Mouse (Mus musculus) hindbrain, embryonic 13.5 days (tissue): Measurements from ENCODE around the gene Diras2. TPM values are rescaled to one million over a fixed set of nuclear protein-coding genes. Genes with fewer than 3 reads are reported as not detected.

ENCODE experiments used
- ATAC-seq: fragments of 200-750 bp; cut with Nextera tagmentation; 2 replicates; pipeline ENCODE4 v1.8.0; 2017; ENCODE audit warnings: moderate TSS enrichment; ENCODE audit not compliant: low FRiP score
- H3K27ac ChIP-seq: fragments of 300-500 bp; sonication (generic); 2 replicates; pipeline ENCODE4 v1.5.1; 2015; ENCODE audit warnings: inconsistent platforms, mild to moderate bottlenecking, moderate library complexity
- H3K27me3 ChIP-seq: fragments of 300-500 bp; sonication (generic); 2 replicates; pipeline ENCODE4 v1.6.1; 2015; ENCODE audit warnings: mild to moderate bottlenecking, inconsistent platforms
- H3K36me3 ChIP-seq: fragments of 300-500 bp; sonication (generic); 2 replicates; pipeline ENCODE4 v1.6.1; 2015; ENCODE audit warnings: mild to moderate bottlenecking, inconsistent platforms
- H3K4me1 ChIP-seq: fragments of 300-500 bp; sonication (generic); replicated peaks from 2 replicates; pipeline ENCODE4 v1.6.1; 2015; ENCODE audit warnings: inconsistent platforms
- H3K4me2 ChIP-seq: fragments of 300-500 bp; sonication (generic); 2 replicates; pipeline ENCODE4 v1.6.1; 2015; ENCODE audit warnings: inconsistent platforms, mild to moderate bottlenecking, moderate library complexity
- H3K4me3 ChIP-seq: fragments of 300-500 bp; sonication (generic); 2 replicates; pipeline ENCODE4 v1.5.1; 2015; ENCODE audit warnings: mild to moderate bottlenecking, inconsistent platforms
- H3K9ac ChIP-seq: fragments of 300-500 bp; sonication (generic); 2 replicates; pipeline ENCODE4 v1.6.1; 2015; ENCODE audit warnings: mild to moderate bottlenecking, inconsistent platforms
- H3K9me3 ChIP-seq: fragments of 300-500 bp; sonication (generic); 2 replicates; pipeline ENCODE4 v1.6.1; 2016; ENCODE audit warnings: inconsistent platforms
- WGBS: fragments of 180-500 bp; shearing (Covaris S2); methylation state at CpG from one replicate; pipeline ENCODE4 v1.1.7; 2015; 5-methylcytosine and 5-hydroxymethylcytosine counted together
- polyA plus RNA-seq: library from polyadenylated mRNA; unstranded; fragments of >200 nt; fragmentation: Nextera tagmentation; extraction: Ambion mirVana; gene quantifications from 2 replicates; pipeline ENCODE4 v1.2.1, GENCODE M21; 2015

Diras2 gene
- 2.5 and 2.9 TPM in 2 replicates for polyA plus RNA-seq

DNA sequence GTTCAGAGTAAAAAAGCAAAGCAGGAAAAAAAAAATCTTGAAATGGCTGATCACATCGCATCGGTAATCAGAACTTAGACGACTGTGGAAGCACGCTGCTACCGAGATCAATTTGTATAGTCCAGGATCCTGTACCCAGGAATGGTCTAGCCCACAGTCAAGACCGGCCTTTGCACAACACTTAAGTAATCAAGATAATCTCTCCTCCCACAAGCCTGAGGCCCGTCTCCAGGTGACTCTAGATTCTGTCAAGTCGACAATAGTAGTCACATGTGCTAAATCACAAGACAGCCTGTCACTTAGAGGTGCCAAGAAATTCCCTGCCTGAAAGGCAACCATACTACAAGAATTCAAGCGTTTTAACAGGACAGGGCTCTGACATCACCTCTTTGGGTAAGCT is at the start of gene Diras2:
Gene Diras2 (minus strand): TSS at position 159 of the 400 bp plus-strand sequence.
- ATAC-seq = no peak
- peak within 1 kb of the TSS; percentile 55 for H3K4me3 ChIP-seq
- H3K9me3 ChIP-seq = no peaks in the 10 kb centered on the region
- H3K9ac ChIP-seq = peak within 1 kb of the TSS; percentile 81
- 54% methylated on average over 9 of the region's 9 CpGs for WGBS
- peaks cover 25% of the 10 kb centered on the region; the same call in 1 of the 2 replicates for H3K27me3 ChIP-seq
- no peaks in the 10 kb centered on the region for H3K36me3 ChIP-seq
- peak within 1 kb of the TSS; percentile 90 for H3K27ac ChIP-seq
- peaks cover 22% of the 10 kb centered on the region for H3K4me1 ChIP-seq
- H3K4me2 ChIP-seq = peak within 1 kb of the TSS; percentile 87

DNA sequence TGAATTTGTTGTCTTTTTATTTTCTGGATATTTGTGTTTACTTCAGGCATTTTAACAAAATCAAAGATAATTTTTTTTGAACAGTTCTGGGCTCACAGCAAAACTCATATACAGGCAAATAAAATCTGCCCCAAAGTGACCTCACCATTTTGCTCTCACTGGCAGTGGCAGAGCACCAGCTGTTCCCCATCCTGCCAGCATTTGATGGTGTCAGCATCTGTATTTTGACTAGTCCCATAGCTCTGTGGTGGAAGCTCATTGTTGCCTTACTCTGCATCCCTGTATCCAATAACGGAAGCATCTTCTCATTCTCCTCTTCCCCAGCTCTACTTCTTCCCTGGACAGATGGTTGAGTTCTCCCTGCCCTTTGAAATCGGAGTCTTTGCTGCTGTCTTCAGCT is 47.7 kb upstream of the Diras2 start:
- H3K27me3 ChIP-seq = peaks cover 19% of the 10 kb centered on the region

DNA sequence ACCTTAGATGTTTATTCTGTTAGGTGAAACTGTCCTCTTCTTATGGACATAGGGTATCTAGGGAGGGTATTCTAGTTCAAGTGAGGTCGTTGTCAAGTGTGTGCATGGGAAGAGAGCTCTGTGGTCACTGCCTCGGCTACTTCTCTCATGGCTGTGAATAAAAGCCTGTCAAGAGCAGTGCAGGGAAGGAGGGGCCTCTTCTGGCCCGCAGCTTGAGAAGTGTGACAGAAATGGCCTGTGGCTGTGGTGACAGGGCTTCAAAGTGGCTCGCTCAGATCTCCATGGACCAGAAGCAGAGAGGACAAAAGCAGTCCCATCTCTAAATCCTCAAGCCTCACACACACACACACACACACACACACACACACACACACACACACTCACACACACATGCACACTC is 46.9 kb upstream of the Diras2 start:
- 34% methylated on average over 4 of the region's 4 CpGs for WGBS
- Histone ChIP-seq H3K9me3 (no peaks in the 10 kb centered on the region), H3K4me2 (no peak overlapping the region), H3K4me3 (no peak overlapping the region), H3K4me1 (peaks cover 3% of the 10 kb centered on the region), H3K27me3 (peaks cover 11% of the 10 kb centered on the region), H3K9ac (no peak overlapping the region), H3K36me3 (no peaks in the 10 kb centered on the region), H3K27ac (no peak overlapping the region)
- ATAC-seq = no peak

More for the DNA sequence above, 47.7 kb upstream of the Diras2 start:
- H3K36me3 ChIP-seq = no peaks in the 10 kb centered on the region
- no peak overlapping the region for H3K27ac ChIP-seq
- H3K9ac ChIP-seq = no peak overlapping the region
- H3K4me2 ChIP-seq = no peak overlapping the region
- no peak for ATAC-seq
- H3K9me3 ChIP-seq = no peaks in the 10 kb centered on the region
- H3K4me3 ChIP-seq = no peak overlapping the region
- H3K4me1 ChIP-seq = peaks cover 9% of the 10 kb centered on the region
- WGBS = 72% methylated on average over 2 of the region's 2 CpGs

DNA sequence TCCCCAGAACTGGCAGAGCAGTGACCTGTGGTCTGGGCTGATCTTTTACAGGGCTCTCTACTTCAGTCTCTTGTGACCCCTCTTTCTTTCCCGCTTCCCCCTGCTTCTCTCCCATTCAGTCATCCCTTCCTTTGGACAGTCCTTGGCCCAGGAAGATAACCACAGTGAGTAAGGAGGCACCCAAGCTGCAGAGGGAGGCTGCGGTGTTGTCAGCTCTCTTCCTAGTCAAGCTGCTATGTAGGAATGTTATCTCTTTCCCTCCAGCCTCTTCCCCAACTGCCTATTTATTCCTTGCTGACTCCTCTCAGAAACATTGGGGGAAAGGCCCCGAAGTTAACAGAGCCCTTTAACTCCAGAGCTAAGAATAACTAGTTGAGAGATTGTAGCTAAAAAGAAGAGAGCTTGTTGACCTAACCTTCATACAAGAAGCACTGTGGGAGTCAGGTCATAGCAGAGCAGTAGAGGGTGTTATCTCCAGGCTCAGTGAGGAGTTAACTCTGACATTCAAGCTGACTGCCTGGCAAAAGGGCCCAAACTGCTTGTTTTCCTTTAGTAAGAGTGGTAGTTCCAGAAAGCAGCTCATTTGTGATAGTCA is 46.3 kb upstream of the Diras2 start:
- Histone ChIP-seq H3K27ac (no peak overlapping the region), H3K9me3 (no peaks in the 10 kb centered on the region), H3K36me3 (no peaks in the 10 kb centered on the region), H3K4me3 (no peak overlapping the region), H3K9ac (no peak overlapping the region), H3K4me2 (no peak overlapping the region), H3K4me1 (no peaks in the 10 kb centered on the region; the same call in 1 of the 2 replicates), H3K27me3 (peaks cover 6% of the 10 kb centered on the region)
- 80% methylated on average over 3 of the region's 3 CpGs for WGBS
- ATAC-seq = no peak

DNA sequence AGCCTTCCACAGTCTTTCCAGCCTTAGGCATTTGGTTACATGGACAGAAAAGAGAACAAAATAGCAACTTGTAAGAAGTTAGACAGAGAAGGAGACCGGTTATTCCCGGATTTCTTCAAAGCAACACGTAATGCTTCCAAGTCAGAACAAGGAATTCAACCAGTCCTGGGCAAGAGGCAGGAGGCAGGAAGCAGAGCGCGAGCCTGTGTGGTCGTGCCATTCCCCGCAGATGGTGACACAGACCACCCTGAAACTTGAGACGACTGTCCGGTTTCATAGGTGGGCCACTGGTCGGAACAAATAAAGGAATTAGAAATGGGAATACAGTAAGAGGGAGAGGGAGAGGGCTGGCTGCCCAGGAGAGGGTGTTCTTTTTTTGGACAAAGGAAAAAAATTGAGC is 45.8 kb upstream of the Diras2 start:
- WGBS = 59% methylated on average over 10 of the region's 10 CpGs
- H3K27me3 ChIP-seq = peaks cover 2% of the 10 kb centered on the region; the same call in 1 of the 2 replicates
- no peak for ATAC-seq
- H3K4me3 ChIP-seq = no peak overlapping the region
- no peaks in the 10 kb centered on the region for H3K9me3 ChIP-seq
- H3K36me3 ChIP-seq = no peaks in the 10 kb centered on the region
- no peak overlapping the region for H3K4me2 ChIP-seq
- H3K4me1 ChIP-seq = no peaks in the 10 kb centered on the region; the same call in 1 of the 2 replicates
- no peak overlapping the region for H3K27ac ChIP-seq
- H3K9ac ChIP-seq = no peak overlapping the region

DNA sequence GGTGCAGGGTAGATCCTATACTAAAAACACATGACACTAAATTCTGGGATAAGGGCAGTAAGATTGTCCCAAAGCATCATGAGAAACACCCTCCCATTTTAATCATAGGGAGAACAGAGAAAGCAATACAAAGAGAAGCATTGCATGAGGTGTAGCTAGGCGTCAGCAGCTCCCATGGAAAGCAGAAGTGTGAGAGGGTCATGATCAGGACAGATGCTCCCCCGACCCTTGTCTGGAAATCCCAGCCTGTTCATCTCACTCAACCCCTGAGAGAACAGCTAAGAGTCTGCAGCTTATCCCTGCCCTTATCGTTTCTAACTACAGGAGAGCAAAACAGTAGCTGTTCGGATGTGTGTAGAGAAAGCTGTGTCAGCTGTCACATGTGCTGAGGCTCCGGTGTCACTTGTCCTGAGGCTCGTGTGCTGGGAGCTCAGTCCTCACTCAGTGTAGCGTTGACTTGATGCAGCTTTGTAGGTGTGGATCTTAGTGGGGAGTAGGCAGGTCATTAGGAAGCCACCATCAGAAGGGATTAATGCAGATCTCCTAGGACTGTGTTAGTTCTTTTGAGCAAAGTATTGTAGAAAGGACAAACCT is 45.0 kb upstream of the Diras2 start:
- 66% methylated on average over 7 of the region's 7 CpGs for WGBS
- Histone ChIP-seq H3K27me3 (no peaks in the 10 kb centered on the region; the same call in 1 of the 2 replicates), H3K9me3 (no peaks in the 10 kb centered on the region), H3K4me1 (no peaks in the 10 kb centered on the region; the same call in 1 of the 2 replicates), H3K27ac (no peak overlapping the region), H3K36me3 (no peaks in the 10 kb centered on the region), H3K4me2 (no peak overlapping the region), H3K9ac (no peak overlapping the region), H3K4me3 (no peak overlapping the region)
- no peak for ATAC-seq

DNA sequence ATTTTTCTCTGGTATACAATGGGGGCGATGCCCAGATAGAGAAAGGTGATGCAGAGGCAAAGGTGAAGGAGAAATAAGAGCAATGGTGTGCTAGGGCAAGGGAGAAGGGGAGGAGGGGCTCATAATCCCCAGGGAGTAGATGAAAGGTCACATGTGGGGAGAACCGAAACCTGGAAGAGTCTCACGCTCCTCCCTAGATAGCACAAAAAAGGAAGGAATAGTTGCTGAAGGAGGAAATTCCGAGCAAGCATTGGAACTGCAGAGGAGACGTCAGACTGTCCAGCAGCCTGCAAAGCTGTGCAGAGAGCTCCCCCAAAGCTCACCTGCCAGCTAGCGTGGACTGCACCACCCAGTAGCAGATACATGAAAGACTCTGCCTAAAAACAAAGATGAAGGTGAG is 44.4 kb upstream of the Diras2 start:
- H3K9ac ChIP-seq = no peak overlapping the region
- no peak overlapping the region for H3K4me3 ChIP-seq
- H3K27me3 ChIP-seq = no peaks in the 10 kb centered on the region; the same call in 1 of the 2 replicates
- no peak overlapping the region for H3K27ac ChIP-seq
- no peaks in the 10 kb centered on the region for H3K9me3 ChIP-seq
- no peak overlapping the region for H3K4me2 ChIP-seq
- H3K36me3 ChIP-seq = no peaks in the 10 kb centered on the region
- ATAC-seq = no peak
- WGBS = 86% methylated on average over 6 of the region's 6 CpGs
- H3K4me1 ChIP-seq = no peaks in the 10 kb centered on the region; the same call in 1 of the 2 replicates

DNA sequence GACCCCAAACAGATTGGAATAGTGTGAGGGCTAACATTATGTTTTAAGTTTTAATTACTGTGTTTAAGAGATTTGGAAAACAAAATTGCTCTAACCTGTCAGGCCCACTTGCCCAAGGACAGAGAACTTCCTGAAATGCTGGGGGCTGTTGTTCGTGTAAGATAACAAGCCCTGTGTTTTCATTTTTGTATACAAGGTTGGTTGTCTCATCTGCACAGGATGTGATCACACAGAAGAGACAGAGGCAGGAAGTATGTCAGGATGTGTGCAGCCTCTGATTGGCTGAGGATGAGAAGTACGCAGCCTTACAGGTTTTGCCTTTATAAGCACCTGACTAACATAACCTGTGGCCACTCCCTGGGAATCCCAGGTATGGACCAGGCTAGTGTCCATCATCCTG is 43.2 kb upstream of the Diras2 start:
- WGBS = 89% methylated on average over 2 of the region's 2 CpGs
- no peaks in the 10 kb centered on the region; the same call in 1 of the 2 replicates for H3K27me3 ChIP-seq
- H3K9ac ChIP-seq = no peak overlapping the region
- peaks cover 4% of the 10 kb centered on the region for H3K4me1 ChIP-seq
- no peak overlapping the region for H3K4me2 ChIP-seq
- no peak overlapping the region for H3K4me3 ChIP-seq
- ATAC-seq = no peak
- no peaks in the 10 kb centered on the region for H3K9me3 ChIP-seq
- H3K36me3 ChIP-seq = no peaks in the 10 kb centered on the region
- no peak overlapping the region for H3K27ac ChIP-seq

DNA sequence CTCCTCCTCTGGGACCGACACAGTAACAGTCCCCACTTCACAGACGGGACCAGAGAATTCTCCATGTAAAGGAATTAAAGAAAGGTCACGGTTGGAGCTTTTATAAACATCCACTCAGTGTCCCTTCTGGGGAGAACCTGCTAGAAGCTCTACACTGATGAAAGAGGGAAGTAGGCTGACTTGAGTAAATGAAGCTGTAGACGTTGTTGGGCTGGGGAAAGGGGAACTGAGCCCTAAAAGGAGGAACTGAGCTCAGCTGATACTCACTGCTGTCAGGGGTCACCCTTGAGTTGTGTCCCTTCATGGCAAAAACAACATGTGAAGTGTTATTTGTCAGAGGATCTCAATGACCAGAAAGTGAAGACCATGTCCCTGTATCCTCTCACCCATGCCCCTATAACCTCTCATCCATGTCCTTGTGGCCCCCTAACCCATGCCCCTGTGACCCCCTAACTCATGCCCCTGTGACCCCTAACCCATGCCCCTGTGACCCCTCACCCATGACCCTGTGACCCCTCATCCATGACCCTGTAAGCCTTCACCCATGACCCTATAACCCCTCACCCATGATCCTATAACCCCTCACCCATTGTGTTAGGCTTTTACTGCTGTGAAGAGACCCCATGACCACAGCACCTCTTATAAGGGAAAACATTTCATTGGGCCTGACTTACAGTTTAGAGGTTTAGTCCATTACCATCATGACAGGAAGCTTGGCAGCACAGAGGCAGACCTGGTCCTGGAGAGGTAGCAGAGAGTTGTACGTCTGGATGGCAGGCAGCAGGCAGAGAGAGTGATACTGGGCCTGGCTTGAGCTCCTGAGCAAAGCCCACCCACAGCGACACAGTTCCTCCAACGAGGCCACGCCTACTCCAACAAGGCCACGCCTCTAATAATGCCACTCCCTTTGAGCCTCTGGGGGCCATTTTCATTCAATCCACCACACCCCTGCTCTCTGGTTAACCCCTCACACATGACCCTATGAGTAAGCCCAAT is 41.7 kb upstream of the Diras2 start:
- H3K36me3 ChIP-seq = no peaks in the 10 kb centered on the region
- H3K9me3 ChIP-seq = no peaks in the 10 kb centered on the region
- H3K9ac ChIP-seq = no peak overlapping the region
- 82% methylated on average over 9 of the region's 9 CpGs for WGBS
- peaks cover 13% of the 10 kb centered on the region; the same call in 1 of the 2 replicates for H3K4me1 ChIP-seq
- no peak for ATAC-seq
- no peak overlapping the region for H3K4me2 ChIP-seq
- H3K27me3 ChIP-seq = no peaks in the 10 kb centered on the region; the same call in 1 of the 2 replicates
- H3K27ac ChIP-seq = no peak overlapping the region
- no peak overlapping the region for H3K4me3 ChIP-seq

DNA sequence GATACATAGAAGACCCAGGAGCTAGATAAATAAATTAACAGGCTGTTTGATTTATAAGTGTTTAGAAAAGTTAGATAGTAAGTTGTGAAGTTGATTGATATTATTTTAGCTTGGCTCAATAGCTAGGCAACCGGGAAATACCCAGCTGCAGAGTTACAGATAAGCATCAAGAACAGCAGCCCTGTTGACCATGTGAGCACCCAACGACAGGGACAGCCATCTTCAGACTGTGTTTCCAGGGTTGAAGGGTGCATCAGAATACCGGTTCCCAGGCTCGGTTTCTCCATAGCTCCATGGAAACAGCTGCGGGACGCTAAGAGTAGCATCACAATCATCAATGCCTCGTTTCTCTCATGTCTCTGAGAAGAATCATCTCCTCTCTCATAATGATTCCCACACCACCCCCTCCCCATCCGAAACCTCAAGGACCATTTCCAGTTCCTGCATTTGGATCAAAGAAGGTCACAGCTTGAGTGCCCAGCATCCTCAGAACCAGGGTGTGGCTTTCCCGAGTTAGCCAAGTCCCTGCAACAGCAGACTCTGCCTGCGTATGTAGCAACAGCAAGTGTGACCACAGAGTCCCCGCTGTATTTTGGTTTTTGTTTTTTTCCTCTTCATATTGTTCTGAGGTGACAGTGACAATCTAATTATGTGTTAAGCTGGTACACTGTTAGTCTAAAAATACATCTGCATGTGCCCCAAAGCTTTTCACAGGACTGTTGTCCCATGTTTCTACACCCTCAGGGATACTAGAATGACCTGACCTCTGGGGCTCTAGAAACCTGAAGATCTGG is 40.7 kb upstream of the Diras2 start:
- Histone ChIP-seq H3K36me3 (no peaks in the 10 kb centered on the region), H3K4me2 (no peak overlapping the region), H3K27me3 (peaks cover 2% of the 10 kb centered on the region), H3K9me3 (no peaks in the 10 kb centered on the region), H3K4me1 (peaks cover 13% of the 10 kb centered on the region; the same call in 1 of the 2 replicates), H3K4me3 (no peak overlapping the region), H3K27ac (no peak overlapping the region), H3K9ac (no peak overlapping the region)
- 83% methylated on average over 11 of the region's 11 CpGs for WGBS
- ATAC-seq = no peak

DNA sequence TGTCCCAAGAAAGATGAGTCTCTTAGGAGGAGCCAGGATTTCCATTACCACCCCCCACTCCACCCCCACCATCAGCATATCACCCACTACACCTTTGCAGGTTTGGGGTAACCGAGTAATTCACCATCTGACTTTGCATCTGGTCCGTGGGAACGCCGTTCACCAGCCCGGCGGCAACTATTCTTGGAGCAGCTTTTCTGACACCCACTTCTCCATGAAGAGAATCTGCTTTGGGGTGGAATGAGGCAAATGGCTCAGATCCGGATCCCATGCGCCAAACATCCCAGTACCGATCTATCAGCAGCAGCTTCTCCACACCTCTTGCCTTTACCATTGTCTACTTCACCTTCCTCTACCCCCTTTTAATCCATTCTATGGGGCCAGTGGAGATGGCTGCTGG is 39.2 kb upstream of the Diras2 start:
- ATAC-seq = no peak
- 91% methylated on average over 9 of the region's 9 CpGs for WGBS
- Histone ChIP-seq H3K4me3 (no peak overlapping the region), H3K4me2 (no peak overlapping the region), H3K9me3 (no peaks in the 10 kb centered on the region), H3K27ac (no peak overlapping the region), H3K4me1 (peaks cover 15% of the 10 kb centered on the region; the same call in 1 of the 2 replicates), H3K36me3 (no peaks in the 10 kb centered on the region), H3K9ac (no peak overlapping the region), H3K27me3 (peaks cover 4% of the 10 kb centered on the region; the same call in 1 of the 2 replicates)
